Mouse (Mus musculus) intestine, postnatal 0 days (tissue): Measurements from ENCODE around the gene Pdzd7. TPM values are rescaled to one million over a fixed set of nuclear protein-coding genes. Genes with fewer than 3 reads are reported as not detected.
A peak's percentile ranks its signal among the peaks of the same experiment; 100 is the strongest.

ENCODE experiments used
- ATAC-seq: fragments of 200-750 bp; cut with Nextera tagmentation; 2 replicates; pipeline ENCODE4 v1.8.0; 2017; ENCODE audit warnings: mild to moderate bottlenecking, moderate TSS enrichment, moderate library complexity
- H3K27ac ChIP-seq: fragments of 300-500 bp; sonication (generic); 2 replicates; pipeline ENCODE4 v1.5.1; 2014; ENCODE audit warnings: mild to moderate bottlenecking, low read depth, low read length, moderate library complexity
- H3K27me3 ChIP-seq: fragments of 300-500 bp; sonication (generic); replicated peaks from 2 replicates; pipeline ENCODE4 v1.6.1; 2014; ENCODE audit warnings: low read length, mixed read lengths; ENCODE audit not compliant: control insufficient read depth, insufficient read depth
- H3K36me3 ChIP-seq: fragments of 300-500 bp; sonication (generic); 2 replicates; pipeline ENCODE4 v1.6.1; 2014; ENCODE audit warnings: mild to moderate bottlenecking, moderate library complexity; ENCODE audit not compliant: control insufficient read depth, insufficient read depth
- H3K4me1 ChIP-seq: fragments of 300-500 bp; sonication (generic); replicated peaks from 2 replicates; pipeline ENCODE4 v1.6.1; 2014; ENCODE audit warnings: antibody characterized with exemption, low read length, mixed read lengths; ENCODE audit not compliant: control insufficient read depth, insufficient read depth
- H3K4me2 ChIP-seq: fragments of 300-500 bp; sonication (generic); replicated peaks from 2 replicates; pipeline ENCODE4 v1.6.1; 2014; ENCODE audit warnings: low read depth, mild to moderate bottlenecking, moderate library complexity
- H3K4me3 ChIP-seq: fragments of 300-500 bp; sonication (generic); 2 replicates; pipeline ENCODE4 v1.5.1; 2014; ENCODE audit warnings: low read depth, low read length
- H3K9ac ChIP-seq: fragments of 300-500 bp; sonication (generic); 2 replicates; pipeline ENCODE4 v1.6.1; 2014; ENCODE audit warnings: mild to moderate bottlenecking, low read depth, low read length
- H3K9me3 ChIP-seq: fragments of 300-500 bp; sonication (generic); 2 replicates; pipeline ENCODE4 v1.6.1; 2016; ENCODE audit warnings: mixed run types; ENCODE audit not compliant: control insufficient read depth
- CTCF ChIP-seq: sonication (generic); IDR thresholded peaks from 2 replicates; pipeline ENCODE4 v1.5.1; 2016; ENCODE audit warnings: low read depth, mild to moderate bottlenecking, control low read depth, antibody characterized with exemption, moderate library complexity
- WGBS: fragments of 180-500 bp; shearing (Covaris S2); extraction: QIAGEN DNeasy Blood & Tissue Kit; methylation state at CpG from one replicate; pipeline ENCODE4 v1.1.7; 2014; 5-methylcytosine and 5-hydroxymethylcytosine counted together
- polyA plus RNA-seq: library from polyadenylated mRNA; unstranded; fragments of >200 nt; fragmentation: Nextera tagmentation; extraction: Ambion mirVana; gene quantifications from 2 replicates; pipeline ENCODE4 v1.2.1, GENCODE M21; 2015

The Pdzd7 gene
- polyA plus RNA-seq, 1 experiment from 2014 or later = 0.22 TPM

GRCm38 (mm10) chr19:45032570-45033332 is 12.8 kb downstream of the Pdzd7 start:
- H3K4me2 ChIP-seq = no peak overlapping the region
- H3K4me3 ChIP-seq = no peak overlapping the region
- H3K36me3 ChIP-seq = peaks cover 12% of the 10 kb centered on the region; the same call in 1 of the 2 replicates
- no peak for ATAC-seq
- H3K27me3 ChIP-seq = no peaks in the 10 kb centered on the region
- no peaks in the 10 kb centered on the region for H3K9me3 ChIP-seq
- H3K4me1 ChIP-seq = no peaks in the 10 kb centered on the region; the same call in 1 of the 2 replicates
- peak; percentile 68 for TF ChIP-seq CTCF
- WGBS = 62% methylated on average over 17 of the region's 17 CpGs
- no peak overlapping the region for H3K27ac ChIP-seq
- no peak overlapping the region for H3K9ac ChIP-seq

- Histone ChIP-seq H3K4me3 (no peak overlapping the region), H3K9me3 (no peaks in the 10 kb centered on the region), H3K4me2 (no peak overlapping the region), H3K27me3 (no peaks in the 10 kb centered on the region), H3K27ac (no peak overlapping the region), H3K36me3 (peaks cover 21% of the 10 kb centered on the region), H3K9ac (no peak overlapping the region), H3K4me1 (no peaks in the 10 kb centered on the region; the same call in 1 of the 2 replicates)
- TF ChIP-seq CTCF = peak; percentile 91
- peak; percentile 50 for ATAC-seq
- WGBS = 14% methylated on average over 4 of the region's 4 CpGs
Measured at GRCm38 (mm10) chr19:45031780-45032179, 13.7 kb downstream of the Pdzd7 start.

GRCm38 (mm10) chr19:45030746-45031693 is 14.5 kb downstream of the Pdzd7 start:
- peak overlapping the region; percentile 15; the same call in 1 of the 2 replicates for H3K4me3 ChIP-seq
- no peak overlapping the region for H3K27ac ChIP-seq
- peak; percentile 89 for TF ChIP-seq CTCF
- peaks cover 29% of the 10 kb centered on the region for H3K36me3 ChIP-seq
- H3K27me3 ChIP-seq = no peaks in the 10 kb centered on the region
- H3K9ac ChIP-seq = no peak overlapping the region
- no peak for ATAC-seq
- 39% methylated on average over 20 of the region's 20 CpGs for WGBS
- H3K9me3 ChIP-seq = no peaks in the 10 kb centered on the region
- H3K4me1 ChIP-seq = no peaks in the 10 kb centered on the region; the same call in 1 of the 2 replicates
- peak overlapping the region; percentile 60 for H3K4me2 ChIP-seq

GRCm38 (mm10) chr19:45030111-45030510 is 15.4 kb downstream of the Pdzd7 start:
- no peaks in the 10 kb centered on the region; the same call in 1 of the 2 replicates for H3K4me1 ChIP-seq
- TF ChIP-seq CTCF = peak; percentile 89
- no peaks in the 10 kb centered on the region for H3K27me3 ChIP-seq
- no peaks in the 10 kb centered on the region for H3K9me3 ChIP-seq
- 36% methylated on average over 8 of the region's 8 CpGs for WGBS
- peaks cover 37% of the 10 kb centered on the region for H3K36me3 ChIP-seq
- H3K4me3 ChIP-seq = no peak overlapping the region
- no peak overlapping the region for H3K9ac ChIP-seq
- H3K4me2 ChIP-seq = peak overlapping the region; percentile 60; the same call in 1 of the 2 replicates
- no peak overlapping the region for H3K27ac ChIP-seq
- ATAC-seq = no peak

- TF ChIP-seq CTCF = no peak
- no peaks in the 10 kb centered on the region for H3K9me3 ChIP-seq
- no peaks in the 10 kb centered on the region for H3K27me3 ChIP-seq
- H3K9ac ChIP-seq = no peak overlapping the region
- peaks cover 42% of the 10 kb centered on the region for H3K36me3 ChIP-seq
- H3K4me1 ChIP-seq = no peaks in the 10 kb centered on the region; the same call in 1 of the 2 replicates
- no peak for ATAC-seq
- 59% methylated on average over 9 of the region's 9 CpGs for whole genome bisulfite sequencing
- no peak overlapping the region for H3K4me3 ChIP-seq
- H3K27ac ChIP-seq = no peak overlapping the region
- no peak overlapping the region for H3K4me2 ChIP-seq
Measured at GRCm38 (mm10) chr19:45029571-45029970, 15.9 kb downstream of the Pdzd7 start.

DNA sequence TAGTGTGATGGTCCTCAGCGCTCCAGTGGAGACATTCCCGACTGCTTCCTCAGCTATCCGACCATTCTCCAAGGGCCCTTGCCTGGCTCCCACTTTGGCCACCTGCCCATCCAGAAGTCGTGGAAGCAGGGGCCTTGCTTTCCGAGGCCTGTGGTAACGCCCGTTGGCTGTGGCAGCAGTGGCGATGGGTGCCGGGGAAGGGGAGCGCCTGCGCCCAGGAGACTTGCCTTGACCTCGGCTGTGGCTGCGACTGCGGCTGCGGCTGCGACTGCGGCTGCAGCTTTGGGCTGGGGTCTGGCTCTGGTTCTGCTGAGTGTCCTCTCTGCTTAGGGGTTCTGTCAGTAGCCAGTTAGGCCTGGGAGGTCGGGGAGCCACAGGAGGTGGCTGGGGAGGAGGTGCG is 16.8 kb downstream of the Pdzd7 start:
- peaks cover 46% of the 10 kb centered on the region for H3K36me3 ChIP-seq
- no peak for TF ChIP-seq CTCF
- H3K4me1 ChIP-seq = no peaks in the 10 kb centered on the region; the same call in 1 of the 2 replicates
- ATAC-seq = no peak
- no peaks in the 10 kb centered on the region for H3K27me3 ChIP-seq
- WGBS = 63% methylated on average over 19 of the region's 19 CpGs
- no peaks in the 10 kb centered on the region for H3K9me3 ChIP-seq
- H3K4me3 ChIP-seq = no peak overlapping the region
- no peak overlapping the region for H3K4me2 ChIP-seq
- no peak overlapping the region for H3K9ac ChIP-seq
- H3K27ac ChIP-seq = peak overlapping the region; percentile 35
